Mouse (Mus musculus) spleen, postnatal 10 days (tissue): ENCODE measurements around the gene Mrnip.

Experiments used
- DNase-seq, 2 experiments: peaks; one replicate each; pipeline ENCODE4 v3.0.0; 2021 to 2022; ENCODE audit warnings: low spot score in 2 of 2

Gene Mrnip

DNA sequence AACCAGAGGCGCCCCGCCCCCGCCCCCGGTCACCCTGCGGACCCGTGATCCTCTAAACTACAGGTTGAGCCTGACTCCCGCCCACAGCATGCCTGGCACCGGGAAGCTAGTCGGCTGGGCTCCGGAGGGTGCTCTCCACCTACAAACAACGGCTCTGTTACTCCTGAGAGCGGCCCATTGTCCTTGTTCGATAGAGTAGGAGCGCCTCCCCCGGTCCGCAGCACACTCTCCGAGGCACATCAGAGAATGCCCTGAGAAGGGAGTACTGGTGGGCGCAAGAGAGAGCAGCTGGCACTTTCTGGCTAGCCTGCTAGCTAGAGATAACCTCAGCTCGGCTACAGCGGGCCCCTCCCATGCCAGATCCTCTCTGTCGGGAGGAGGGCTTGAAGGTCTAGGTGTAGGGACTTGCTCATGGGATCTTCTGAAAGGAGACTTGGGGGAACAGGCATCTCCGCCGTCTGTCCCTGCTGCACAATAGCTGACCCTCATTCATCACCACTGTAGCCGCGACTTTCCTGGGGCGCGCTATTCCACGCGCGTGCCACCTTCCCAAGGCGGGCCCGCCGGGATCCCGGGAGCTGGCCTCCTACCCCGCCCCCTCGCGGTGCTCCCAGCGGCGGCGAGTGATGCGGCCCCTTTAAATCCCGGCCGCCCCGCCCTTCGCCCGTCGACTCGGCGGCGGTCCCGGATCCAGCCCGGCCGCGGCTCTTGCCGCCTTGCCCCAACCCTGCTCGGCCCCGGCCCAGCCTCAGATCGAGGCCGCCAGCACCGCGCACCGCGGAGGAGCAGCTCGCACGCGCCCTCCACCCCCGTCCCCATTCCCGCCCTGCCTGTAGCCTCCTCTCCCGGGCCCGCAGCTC lies 50.7 kb downstream of the Mrnip start:
- DNase-seq, result peak; percentile 89 to 91

DNA sequence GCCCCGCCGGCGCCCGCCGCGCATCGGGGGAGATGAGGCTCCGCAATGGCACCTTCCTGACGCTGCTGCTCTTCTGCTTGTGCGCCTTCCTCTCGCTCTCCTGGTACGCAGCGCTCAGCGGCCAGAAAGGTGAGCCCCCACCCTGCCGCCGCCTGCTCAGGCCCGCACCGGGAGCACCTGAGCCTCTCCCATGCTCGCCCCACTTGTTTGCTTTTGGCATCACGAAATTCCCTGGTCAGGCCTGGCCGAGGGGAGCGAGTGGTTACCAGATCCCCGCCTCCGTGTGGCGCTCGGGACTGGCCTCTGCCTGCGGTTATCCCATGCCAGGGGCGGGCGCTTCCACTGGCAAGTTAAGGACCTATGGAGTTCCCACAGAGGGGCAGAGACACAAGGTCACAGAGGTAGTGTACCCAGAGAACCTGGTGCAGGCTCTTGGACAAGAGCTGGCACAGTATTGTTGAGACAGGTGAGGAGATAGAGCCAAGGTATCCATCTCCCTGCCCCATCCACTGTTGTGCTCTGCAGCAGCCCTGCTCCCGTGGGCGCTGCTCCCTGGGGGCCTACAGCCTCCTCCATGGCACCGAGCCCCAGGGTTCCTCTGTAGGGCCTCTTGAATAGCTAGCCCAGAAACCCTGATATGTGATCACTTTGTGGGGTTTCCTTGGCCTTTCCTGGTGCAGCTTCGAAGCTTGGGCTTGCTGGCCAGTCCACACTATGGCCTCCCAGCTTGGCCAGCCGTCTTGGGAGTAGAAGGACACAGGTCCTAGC lies 51.6 kb downstream of the Mrnip start:
- DNase-seq, result peak; percentile 69 to 70

DNA sequence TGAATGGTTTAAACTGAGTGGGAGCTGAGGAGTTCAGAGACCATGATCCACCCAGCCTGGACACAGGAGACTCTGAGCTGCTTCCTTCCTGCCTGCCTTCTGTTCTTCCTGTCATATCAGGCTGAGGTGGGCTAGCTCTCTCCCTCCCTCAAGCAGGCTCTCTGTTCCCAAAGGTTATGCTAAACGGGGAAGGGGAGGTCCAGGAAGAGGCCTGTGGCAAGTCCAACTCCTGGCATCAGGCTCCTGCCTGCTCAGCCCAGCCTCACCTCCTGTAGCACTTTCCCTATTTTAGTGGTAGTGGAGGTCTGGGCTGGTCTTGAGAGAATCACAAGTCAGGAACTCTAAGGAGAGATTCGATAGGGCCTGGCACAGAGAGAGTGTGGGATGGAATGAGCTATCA lies 52.2 kb downstream of the Mrnip start:
- DNase-seq, result peak; percentile 27 to 63

DNA sequence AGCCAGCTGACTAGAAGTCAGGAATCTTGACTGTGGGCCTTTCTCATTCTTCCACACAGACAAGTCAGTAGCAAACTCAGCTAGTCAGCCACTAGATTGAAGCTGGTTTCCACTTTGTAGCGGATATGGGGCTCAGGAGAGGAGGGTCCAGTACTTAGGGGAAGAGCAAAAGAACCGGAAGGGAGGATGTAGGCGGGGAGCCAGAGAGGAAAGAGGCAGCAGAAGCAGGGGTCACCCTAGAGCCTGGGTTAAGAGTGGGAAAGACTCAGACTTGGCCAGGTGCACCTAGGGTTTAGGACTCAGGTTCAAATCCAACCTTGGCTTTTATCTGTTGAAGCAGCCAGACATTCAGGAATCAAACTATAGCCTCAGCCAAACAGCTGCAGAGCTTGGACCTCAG lies 53.0 kb downstream of the Mrnip start:
- DNase-seq, result peak in 1 of 2 experiments; percentile 19

DNA sequence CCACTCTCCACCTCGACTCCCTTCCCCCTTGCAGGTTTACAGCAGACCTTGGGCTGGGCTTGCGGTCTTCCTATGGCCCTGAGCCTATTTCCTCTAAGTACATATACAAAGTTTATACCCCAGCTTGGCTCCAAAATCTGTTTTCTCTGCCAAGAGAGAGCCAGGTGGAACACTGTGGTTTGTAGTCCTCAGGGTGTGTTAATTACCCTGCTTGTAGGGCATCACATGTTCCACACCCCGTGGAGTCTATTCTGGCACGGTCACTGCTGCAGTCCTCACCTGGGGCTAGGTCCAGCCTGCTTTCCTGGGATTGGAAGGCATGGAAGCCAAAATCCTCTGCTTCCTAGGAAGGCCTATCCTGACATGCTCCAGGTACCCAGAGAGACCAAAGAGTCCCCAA lies 53.5 kb downstream of the Mrnip start:
- DNase-seq, result no peak

DNA sequence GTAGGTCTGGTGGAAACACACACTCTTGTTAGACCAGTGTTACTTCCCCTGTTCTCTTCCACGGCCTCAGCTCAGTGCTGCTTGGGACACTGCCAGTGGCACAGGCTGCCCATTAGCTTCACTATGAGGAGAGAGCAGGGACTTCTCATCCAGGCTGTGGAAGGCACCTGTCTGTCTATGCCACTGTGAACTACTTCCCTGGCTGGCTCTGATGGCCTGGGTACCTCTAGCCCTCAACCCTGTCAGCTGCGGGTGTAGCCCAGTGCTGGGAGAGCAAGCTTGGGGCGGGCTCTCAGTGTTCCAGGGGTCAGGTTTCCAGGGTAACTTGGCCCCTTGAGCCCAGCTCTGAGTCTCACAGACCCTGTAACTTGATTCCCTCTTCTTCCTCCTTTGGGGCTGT lies 54.5 kb downstream of the Mrnip start:
- peak in 1 of 2 experiments; percentile 26 for DNase-seq

DNA sequence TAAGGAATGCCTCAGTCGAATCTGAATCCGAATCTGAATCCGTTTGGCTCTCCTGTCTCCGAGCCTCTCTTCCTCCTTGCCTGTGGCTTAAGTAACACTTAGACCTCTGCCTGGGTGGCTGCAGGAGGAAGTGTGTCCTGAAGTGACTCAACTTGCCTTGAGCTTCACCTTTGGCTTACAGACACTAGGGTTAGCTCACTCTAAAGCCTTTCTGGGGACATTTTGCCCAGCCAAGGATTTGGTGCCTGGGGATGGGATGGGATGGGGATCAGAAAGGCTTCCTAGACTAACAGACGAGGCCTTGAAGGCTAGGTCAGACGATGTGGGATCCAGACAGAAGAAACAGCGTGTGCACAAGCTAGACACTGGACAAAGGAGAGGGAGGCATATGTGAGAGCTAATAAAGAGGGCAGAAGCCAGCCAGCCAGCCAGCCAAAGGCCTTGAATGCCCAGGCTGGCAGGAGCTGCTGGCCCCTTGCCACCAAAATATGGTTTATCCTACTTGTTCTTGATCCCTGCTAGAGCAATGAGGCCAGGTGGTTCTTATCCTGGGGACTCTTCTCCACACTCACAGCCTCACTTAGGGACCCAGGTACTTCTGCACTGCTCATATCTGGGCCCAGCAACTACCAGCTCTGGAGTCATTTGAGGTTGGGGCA lies 55.1 kb downstream of the Mrnip start:
- DNase-seq, result peak in 1 of 2 experiments; percentile 22

DNA sequence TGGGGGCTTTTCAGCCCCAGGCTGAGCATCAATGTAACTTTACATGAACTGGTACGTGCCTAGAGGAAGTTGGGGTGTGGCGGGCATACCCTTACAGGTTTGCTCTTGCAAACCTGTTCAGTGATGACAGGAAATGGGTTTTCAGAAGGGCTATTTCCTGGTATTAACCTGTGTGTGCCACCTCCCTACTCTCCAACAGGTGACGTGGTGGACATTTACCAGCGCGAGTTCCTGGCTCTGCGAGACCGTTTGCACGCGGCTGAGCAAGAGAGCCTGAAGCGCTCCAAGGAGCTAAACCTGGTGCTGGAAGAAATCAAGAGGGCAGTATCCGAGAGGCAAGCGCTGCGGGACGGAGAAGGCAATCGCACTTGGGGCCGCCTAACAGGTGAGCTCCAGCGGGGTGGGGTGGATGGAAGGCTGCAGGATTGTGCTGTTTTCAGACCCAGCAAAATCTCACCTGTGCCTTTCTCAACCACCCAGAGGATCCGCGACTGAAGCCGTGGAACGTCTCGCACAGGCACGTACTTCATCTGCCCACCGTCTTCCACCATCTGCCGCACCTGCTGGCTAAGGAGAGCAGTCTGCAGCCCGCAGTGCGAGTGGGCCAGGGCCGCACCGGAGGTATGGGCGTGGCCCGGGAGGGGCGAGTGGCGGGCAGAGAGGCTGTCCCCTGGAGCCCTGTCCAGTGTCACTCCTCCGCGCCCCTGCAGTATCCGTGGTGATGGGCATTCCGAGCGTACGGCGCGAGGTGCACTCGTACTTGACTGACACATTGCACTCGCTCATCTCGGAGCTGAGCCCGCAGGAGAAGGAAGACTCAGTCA lies 56.4 kb downstream of the Mrnip start:
- DNase-seq, result peak in 1 of 2 experiments; percentile 32

DNA sequence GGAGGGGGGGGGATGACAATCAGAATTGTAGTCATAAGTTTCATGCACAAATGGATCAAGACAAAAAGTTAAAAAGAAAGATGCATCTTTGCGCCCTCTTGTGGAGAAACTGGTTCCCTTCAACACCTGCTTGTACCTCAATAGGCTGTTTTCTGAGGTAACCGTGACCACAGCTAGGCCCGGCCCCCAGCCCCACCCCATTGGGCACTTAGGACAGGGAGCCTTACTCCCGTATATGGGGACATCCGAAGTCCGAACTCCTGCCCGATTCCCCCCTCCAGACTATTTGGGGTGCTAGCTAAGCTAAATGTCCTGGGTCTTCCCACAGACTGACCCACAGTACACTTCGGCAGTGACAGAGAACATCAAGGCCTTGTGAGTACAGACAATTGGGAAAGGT lies 57.2 kb downstream of the Mrnip start:
- DNase-seq, result peak; percentile 57 to 78

DNA sequence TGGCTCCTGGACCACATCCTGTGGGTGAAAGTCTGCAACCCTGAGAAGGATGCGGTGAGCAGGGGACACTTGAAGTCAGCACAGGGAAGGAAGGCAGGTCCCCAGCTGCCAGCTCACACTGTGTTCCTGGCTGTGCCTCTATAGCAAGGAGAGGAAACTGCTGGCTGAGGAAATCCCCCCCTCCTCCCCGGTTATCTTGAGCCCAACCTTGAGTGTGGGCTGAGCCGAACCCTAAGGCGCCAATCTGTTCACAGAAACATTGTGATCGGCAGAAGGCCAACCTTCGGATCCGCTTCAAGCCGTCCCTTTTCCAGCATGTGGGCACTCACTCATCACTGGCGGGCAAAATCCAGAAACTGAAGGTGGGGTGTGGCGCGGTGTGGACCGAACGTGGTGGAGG lies 58.8 kb downstream of the Mrnip start:
- peak in 1 of 2 experiments; percentile 25 for DNase-seq

DNA sequence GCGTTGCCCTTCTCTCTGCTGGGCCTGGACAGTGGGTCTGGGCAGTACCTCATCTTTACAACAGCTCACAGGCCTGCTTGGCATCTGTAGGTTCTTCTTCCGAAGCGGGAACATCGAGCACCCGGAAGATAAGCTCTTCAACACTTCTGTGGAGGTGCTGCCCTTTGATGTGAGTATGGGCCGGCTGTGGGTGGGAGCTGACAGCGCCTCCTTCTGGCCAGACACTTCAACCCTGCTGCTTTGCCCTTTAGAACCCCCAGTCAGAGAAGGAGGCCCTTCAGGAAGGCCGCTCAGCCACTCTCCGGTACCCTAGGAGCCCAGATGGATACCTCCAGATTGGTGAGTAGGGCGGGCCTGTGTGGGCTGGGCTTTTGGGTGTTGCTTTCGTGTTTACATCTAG lies 59.7 kb downstream of the Mrnip start:
- peak in 1 of 2 experiments; percentile 58 for DNase-seq

DNA sequence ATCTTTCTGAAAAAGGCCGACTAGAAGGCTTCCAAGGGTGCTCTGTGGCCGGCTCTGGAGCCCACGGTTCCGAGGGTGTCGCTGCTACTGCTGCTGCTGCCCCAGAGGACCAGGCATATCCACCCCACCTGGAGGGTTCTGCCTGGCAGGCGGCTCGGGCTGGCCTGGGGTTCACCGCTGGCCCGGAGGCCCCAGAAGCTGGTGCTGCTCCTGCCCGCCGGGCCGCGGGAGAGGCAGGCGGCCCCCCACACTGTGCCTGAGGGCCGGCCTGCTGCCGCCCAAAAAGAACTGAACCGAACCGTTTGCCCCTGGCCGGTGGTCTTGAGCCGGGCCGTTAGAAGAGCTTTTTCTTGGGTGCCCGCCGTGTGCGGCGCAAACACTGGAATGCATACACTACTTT lies 60.4 kb downstream of the Mrnip start:
- no peak for DNase-seq

DNA sequence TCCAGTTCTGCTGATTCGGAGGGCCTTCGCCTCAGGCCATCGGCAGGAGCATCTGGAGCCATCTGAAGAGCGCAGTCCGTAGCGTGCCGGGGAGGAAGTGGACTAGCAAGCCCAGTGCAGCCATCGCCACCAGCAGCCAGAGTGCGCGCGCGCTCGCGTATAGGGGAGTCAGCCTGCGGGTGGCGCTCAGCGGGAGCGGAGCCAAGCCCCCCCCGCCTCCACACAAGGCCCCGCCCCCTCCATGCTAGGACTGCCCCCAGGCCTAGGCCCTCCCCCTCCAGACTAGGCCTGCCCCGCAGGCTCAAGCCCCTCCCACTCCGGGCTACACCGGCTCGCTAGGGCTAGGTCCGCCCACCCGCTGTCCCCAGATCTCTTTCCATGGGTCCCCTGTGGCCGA lies 62.3 kb downstream of the Mrnip start:
- peak; percentile 79 to 95 for DNase-seq

DNA sequence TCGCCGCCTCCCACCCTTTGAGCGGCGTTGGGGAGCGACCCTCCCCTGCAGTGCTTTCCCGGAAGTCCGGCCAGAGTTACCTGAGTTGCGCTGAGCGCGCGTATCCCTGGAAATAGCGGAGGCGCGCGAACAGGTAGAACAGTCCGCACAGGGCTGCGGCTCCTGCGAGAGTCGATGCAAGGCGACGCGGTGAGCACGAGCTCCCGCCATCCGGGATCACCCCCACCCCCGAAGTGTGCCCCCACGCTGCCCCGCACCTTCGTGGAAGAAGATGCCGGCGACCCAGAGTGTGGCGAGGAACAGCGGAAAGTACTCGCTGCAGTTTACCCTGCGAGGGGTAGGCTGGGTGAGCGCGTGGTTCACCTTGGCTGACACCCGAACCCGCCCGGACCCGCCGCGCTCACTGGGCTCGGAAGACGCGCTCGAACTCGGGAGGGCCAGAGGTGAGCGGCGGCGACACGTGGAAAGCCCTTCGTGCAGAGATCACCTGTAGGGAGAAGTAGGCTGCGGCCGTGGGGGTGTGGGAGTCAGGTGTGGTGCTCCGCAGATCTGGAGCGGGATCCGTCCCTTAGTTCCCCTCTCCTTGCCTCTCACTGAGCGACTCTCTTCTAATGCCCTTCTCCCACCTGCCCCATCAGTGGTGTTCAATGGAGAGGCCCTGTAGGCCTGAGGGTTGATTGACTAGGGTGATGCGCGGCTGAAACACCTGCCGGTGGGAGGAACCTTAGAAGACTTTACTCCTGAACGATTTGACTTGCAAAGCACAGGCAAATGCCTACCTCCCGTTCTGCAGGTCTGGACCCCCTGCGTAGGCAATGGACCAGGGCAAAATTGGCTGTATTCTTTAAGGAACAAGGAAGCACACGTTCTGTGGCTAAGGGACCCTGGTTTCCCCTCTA lies 62.9 kb downstream of the Mrnip start:
- DNase-seq, result peak in 1 of 2 experiments; percentile 51

DNA sequence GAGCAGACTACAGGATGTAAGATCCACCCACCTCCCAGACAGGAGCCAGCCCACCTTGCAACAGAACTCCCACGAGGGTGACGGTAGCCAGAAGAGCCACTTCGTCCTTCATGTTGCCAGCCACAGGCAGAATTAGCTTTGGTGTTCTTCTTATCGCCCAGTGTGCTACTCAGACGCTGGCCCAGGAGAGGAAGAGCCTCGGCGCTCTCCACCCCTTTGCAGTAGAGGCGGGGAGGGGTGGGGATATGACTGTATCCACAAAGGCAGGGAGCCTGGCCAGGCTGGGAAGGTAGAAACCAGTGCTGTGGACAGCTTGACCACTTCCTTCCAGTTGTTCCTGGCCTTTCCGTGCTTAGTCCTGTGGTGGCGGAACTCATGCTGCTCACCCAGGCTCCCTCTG lies 64.1 kb downstream of the Mrnip start, which contains the start of gene Ltc4s:
Ltc4s (minus strand) TSS at position 293 of the 400 bp plus-strand sequence.
- peak in 1 of 2 experiments; percentile 35 for DNase-seq

DNA sequence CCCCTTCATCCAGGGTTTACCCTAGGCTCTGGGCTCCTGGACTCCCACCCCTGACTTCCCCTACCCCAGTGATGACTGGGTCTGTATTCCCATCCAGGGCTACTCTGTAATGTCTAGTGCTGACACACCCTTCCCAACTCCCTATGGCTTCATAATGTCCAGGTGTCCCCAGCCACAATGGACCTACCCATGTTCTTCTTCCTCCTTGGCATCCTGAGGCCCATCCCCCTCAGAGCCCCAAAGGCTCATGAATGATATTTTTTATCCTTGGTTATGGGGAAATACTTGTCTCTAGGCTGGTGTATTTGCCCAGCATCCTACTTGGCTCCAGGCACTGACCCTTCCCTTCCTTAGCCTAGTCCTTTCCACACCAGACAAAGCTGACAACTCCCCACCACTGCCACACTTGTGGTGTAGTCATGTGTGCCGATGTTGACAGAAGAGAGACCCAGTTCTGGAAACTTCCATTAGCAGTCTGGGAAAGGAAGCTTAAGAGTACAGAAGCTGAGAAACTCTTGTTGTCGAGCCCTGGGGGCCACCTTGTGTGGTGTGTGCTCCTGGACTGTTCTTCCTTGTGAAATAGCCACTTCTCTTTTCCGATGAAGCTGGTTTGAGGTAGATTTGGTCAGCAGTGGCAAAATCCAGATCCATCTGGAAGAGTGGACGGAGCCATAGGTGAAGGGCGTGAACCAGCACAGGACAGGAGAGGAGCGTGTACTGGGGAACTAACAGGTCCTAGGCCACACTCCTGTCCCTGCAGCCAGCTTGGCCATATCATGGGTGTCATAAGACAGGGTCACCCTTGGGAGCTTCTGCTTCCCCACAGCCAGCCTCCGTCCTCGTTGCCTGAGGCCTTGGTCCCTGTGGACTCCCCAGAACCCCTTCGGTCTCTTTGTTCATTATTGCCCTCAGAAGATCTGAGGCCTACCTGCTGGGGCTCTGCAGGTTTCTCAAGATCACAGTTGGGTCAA lies 64.9 kb downstream of the Mrnip start:
- DNase-seq, result no peak

DNA sequence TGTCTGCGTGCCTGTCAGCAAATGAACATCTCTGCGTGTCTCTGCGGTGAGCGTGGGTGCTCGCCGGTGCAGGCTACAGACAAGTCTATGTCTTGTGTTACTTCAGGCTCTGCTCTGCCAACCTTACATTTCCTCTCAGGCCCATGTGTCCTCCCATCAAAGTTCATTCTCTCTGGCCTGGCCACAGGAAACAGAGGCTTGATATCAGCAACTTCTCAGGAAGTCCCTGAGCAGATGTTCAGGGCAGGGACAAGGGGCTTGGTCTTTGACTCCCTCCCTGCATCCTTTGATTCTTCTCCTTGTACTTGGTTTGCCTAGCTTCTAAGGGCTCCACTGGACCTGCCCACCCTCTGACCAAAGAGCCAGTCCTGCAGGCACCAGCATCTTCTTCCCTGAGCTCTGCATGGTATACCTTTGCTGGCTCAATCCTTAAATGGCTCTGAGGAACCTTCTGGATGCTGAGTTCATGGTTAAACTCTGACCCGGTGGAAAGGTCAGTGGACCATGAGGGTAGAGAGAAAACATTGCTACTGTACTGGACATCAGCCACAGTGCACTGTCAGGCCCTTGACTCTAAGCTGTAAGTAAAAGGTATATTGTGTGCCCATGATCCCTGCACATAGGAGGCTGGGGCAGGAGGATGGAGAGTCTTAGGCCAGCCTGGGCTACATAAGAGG lies 66.1 kb downstream of the Mrnip start:
- DNase-seq, result no peak

DNA sequence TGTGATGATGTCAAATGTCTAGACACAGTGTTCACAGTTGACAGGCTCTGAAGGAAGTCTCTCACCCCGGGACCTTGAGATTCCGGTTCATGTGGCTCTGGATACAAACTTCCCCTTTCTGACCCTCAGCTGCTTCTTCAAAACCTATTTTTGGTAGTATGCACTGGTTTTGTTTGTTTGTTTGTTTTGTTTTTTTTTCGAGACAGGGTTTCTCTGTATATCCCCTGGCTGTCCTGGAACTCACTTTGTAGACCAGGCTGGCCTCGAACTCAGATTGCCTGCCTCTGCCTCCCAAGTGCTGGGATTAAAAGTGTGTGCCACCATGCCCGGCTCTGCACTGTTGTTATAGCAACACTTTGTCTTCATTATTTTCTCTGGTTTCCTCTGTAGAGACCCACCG lies 69.7 kb downstream of the Mrnip start:
- no peak for DNase-seq

DNA sequence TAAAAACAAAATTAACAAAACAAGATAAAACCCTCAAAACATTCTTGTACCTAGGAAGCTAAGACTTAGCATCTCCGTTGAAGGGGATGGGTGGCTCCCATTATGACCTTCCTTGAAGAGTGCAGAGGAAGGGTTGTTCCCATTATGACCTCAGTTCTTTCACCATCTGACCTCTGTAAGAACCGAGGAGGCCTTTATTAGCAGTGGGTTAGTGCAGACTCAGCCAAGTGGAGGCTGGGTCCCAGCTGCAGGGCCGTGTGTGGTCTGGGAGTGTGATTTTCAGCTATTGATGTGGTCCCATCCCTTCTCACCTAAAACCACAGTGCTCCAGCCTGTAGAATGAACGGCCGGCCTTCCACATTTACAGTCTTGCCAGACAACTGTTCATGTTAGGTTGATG lies 71.0 kb downstream of the Mrnip start:
- no peak for DNase-seq
